Mouse (Mus musculus) midbrain, embryonic 13.5 days (tissue): ENCODE measurements around the gene Urb1. TPM values are rescaled to one million over a fixed set of nuclear protein-coding genes. Genes with fewer than 3 reads are reported as not detected.

Experiments used
- ATAC-seq: fragments of 200-750 bp; cut with Nextera tagmentation; 2 replicates; pipeline ENCODE4 v1.8.0; 2017; ENCODE audit warnings: mild to moderate bottlenecking, moderate TSS enrichment, moderate library complexity
- H3K27ac ChIP-seq: fragments of 300-500 bp; sonication (generic); 2 replicates; pipeline ENCODE4 v1.5.1; 2015; ENCODE audit warnings: inconsistent platforms, mild to moderate bottlenecking, moderate library complexity
- H3K27me3 ChIP-seq: fragments of 300-500 bp; sonication (generic); 2 replicates; pipeline ENCODE4 v1.6.1; 2015; ENCODE audit warnings: mild to moderate bottlenecking, inconsistent platforms
- H3K36me3 ChIP-seq: fragments of 300-500 bp; sonication (generic); 2 replicates; pipeline ENCODE4 v1.6.1; 2015; ENCODE audit warnings: mild to moderate bottlenecking, inconsistent platforms
- H3K4me1 ChIP-seq: fragments of 300-500 bp; sonication (generic); replicated peaks from 2 replicates; pipeline ENCODE4 v1.6.1; 2015; ENCODE audit warnings: inconsistent platforms
- H3K4me2 ChIP-seq: fragments of 300-500 bp; sonication (generic); replicated peaks from 2 replicates; pipeline ENCODE4 v1.6.1; 2015; ENCODE audit warnings: moderate library complexity, mild to moderate bottlenecking, inconsistent platforms
- H3K4me3 ChIP-seq: fragments of 300-500 bp; sonication (generic); replicated peaks from 2 replicates; pipeline ENCODE4 v1.5.1; 2015; ENCODE audit warnings: mild to moderate bottlenecking, inconsistent platforms
- H3K9ac ChIP-seq: fragments of 300-500 bp; sonication (generic); replicated peaks from 2 replicates; pipeline ENCODE4 v1.6.1; 2015; ENCODE audit warnings: mild to moderate bottlenecking, inconsistent platforms
- H3K9me3 ChIP-seq: fragments of 300-500 bp; sonication (generic); 2 replicates; pipeline ENCODE4 v1.6.1; 2016; ENCODE audit warnings: mild to moderate bottlenecking, inconsistent platforms
- WGBS: fragments of 180-500 bp; shearing (Covaris S2); methylation state at CpG from one replicate; pipeline ENCODE4 v1.1.7; 2015; 5-methylcytosine and 5-hydroxymethylcytosine counted together
- polyA plus RNA-seq: library from polyadenylated mRNA; unstranded; fragments of >200 nt; fragmentation: Nextera tagmentation; extraction: Ambion mirVana; gene quantifications from 2 replicates; pipeline ENCODE4 v1.2.1, GENCODE M21; 2015

Urb1 gene
- polyA plus RNA-seq, 1 experiment from 2014 or later = 8.7 TPM

- no peak overlapping the region for H3K27ac ChIP-seq
- no peak overlapping the region for H3K9ac ChIP-seq
- no peaks in the 10 kb centered on the region for H3K4me1 ChIP-seq
- 87% methylated on average over 3 of the region's 3 CpGs for WGBS
- H3K27me3 ChIP-seq = no peaks in the 10 kb centered on the region
- H3K9me3 ChIP-seq = no peaks in the 10 kb centered on the region
- no peak for ATAC-seq
- H3K4me2 ChIP-seq = no peak overlapping the region
- no peak overlapping the region for H3K4me3 ChIP-seq
- H3K36me3 ChIP-seq = peaks cover 93% of the 10 kb centered on the region
These were observed 17.7 kb downstream of the Urb1 start for GRCm38 (mm10) chr16:90792500-90792899.

- Histone ChIP-seq H3K4me1 (no peaks in the 10 kb centered on the region), H3K4me3 (no peak overlapping the region), H3K4me2 (no peak overlapping the region), H3K36me3 (peaks cover 93% of the 10 kb centered on the region), H3K27me3 (no peaks in the 10 kb centered on the region), H3K9ac (no peak overlapping the region), H3K9me3 (no peaks in the 10 kb centered on the region), H3K27ac (no peak overlapping the region)
- ATAC-seq = no peak
- WGBS = 98% methylated on average over 5 of the region's 5 CpGs
These were observed 18.1 kb downstream of the Urb1 start for GRCm38 (mm10) chr16:90792066-90792465.

GRCm38 (mm10) chr16:90790946-90791345, 19.3 kb downstream of the Urb1 start:
- Histone ChIP-seq H3K4me1 (no peaks in the 10 kb centered on the region), H3K36me3 (peaks cover 96% of the 10 kb centered on the region), H3K4me2 (no peak overlapping the region), H3K9ac (no peak overlapping the region), H3K9me3 (no peaks in the 10 kb centered on the region), H3K4me3 (no peak overlapping the region), H3K27me3 (no peaks in the 10 kb centered on the region), H3K27ac (no peak overlapping the region)
- no peak for ATAC-seq
- 89% methylated on average over 6 of the region's 6 CpGs for WGBS

- no peaks in the 10 kb centered on the region for H3K4me1 ChIP-seq
- H3K4me3 ChIP-seq = no peak overlapping the region
- peaks cover 98% of the 10 kb centered on the region for H3K36me3 ChIP-seq
- no peak overlapping the region for H3K9ac ChIP-seq
- no peak for ATAC-seq
- H3K27ac ChIP-seq = no peak overlapping the region
- 94% methylated on average over 6 of the region's 6 CpGs for WGBS
- H3K4me2 ChIP-seq = no peak overlapping the region
- no peaks in the 10 kb centered on the region for H3K27me3 ChIP-seq
- no peaks in the 10 kb centered on the region for H3K9me3 ChIP-seq
These were observed 21.6 kb downstream of the Urb1 start for GRCm38 (mm10) chr16:90788580-90788979.

- Histone ChIP-seq H3K9ac (no peak overlapping the region), H3K36me3 (peaks cover 94% of the 10 kb centered on the region), H3K27ac (no peak overlapping the region), H3K9me3 (no peaks in the 10 kb centered on the region), H3K4me3 (no peak overlapping the region), H3K4me1 (no peaks in the 10 kb centered on the region), H3K4me2 (no peak overlapping the region), H3K27me3 (no peaks in the 10 kb centered on the region)
- WGBS = 92% methylated on average over 4 of the region's 4 CpGs
- ATAC-seq = no peak
These were observed 25.0 kb downstream of the Urb1 start for GRCm38 (mm10) chr16:90785257-90785656.

GRCm38 (mm10) chr16:90783302-90783701, 26.9 kb downstream of the Urb1 start:
- H3K4me3 ChIP-seq = no peak overlapping the region
- no peak for ATAC-seq
- H3K36me3 ChIP-seq = peaks cover 94% of the 10 kb centered on the region
- no peak overlapping the region for H3K27ac ChIP-seq
- H3K4me1 ChIP-seq = no peaks in the 10 kb centered on the region
- no peaks in the 10 kb centered on the region for H3K9me3 ChIP-seq
- H3K27me3 ChIP-seq = no peaks in the 10 kb centered on the region
- no peak overlapping the region for H3K9ac ChIP-seq
- 92% methylated on average over 11 of the region's 11 CpGs for WGBS
- H3K4me2 ChIP-seq = no peak overlapping the region

GRCm38 (mm10) chr16:90779783-90780182, 30.4 kb downstream of the Urb1 start:
- ATAC-seq = peak; percentile 83
- peaks cover 96% of the 10 kb centered on the region for H3K36me3 ChIP-seq
- 84% methylated on average over 11 of the region's 11 CpGs for WGBS

GRCm38 (mm10) chr16:90775946-90776520, 34.2 kb downstream of the Urb1 start:
- no peak overlapping the region for H3K4me2 ChIP-seq
- no peak overlapping the region for H3K4me3 ChIP-seq
- H3K4me1 ChIP-seq = no peaks in the 10 kb centered on the region
- no peak for ATAC-seq
- H3K9ac ChIP-seq = no peak overlapping the region
- 87% methylated on average over 10 of the region's 10 CpGs for WGBS
- H3K27me3 ChIP-seq = no peaks in the 10 kb centered on the region
- no peak overlapping the region for H3K27ac ChIP-seq
- H3K9me3 ChIP-seq = no peaks in the 10 kb centered on the region
- H3K36me3 ChIP-seq = peaks cover 100% of the 10 kb centered on the region

More at GRCm38 (mm10) chr16:90779783-90780182, 30.4 kb downstream of the Urb1 start:
- Histone ChIP-seq H3K9me3 (no peaks in the 10 kb centered on the region), H3K27me3 (no peaks in the 10 kb centered on the region), H3K4me2 (no peak overlapping the region), H3K27ac (no peak overlapping the region), H3K4me1 (no peaks in the 10 kb centered on the region), H3K9ac (no peak overlapping the region), H3K4me3 (no peak overlapping the region)

GRCm38 (mm10) chr16:90774646-90775045, 35.6 kb downstream of the Urb1 start:
- 89% methylated on average over 6 of the region's 6 CpGs for WGBS

GRCm38 (mm10) chr16:90774216-90774615, 36.0 kb downstream of the Urb1 start:
- 95% methylated on average over 12 of the region's 12 CpGs for WGBS
- H3K36me3 ChIP-seq = peaks cover 98% of the 10 kb centered on the region
- no peak for ATAC-seq
- no peak overlapping the region for H3K27ac ChIP-seq
- no peaks in the 10 kb centered on the region for H3K27me3 ChIP-seq
- no peaks in the 10 kb centered on the region for H3K9me3 ChIP-seq
- no peak overlapping the region for H3K9ac ChIP-seq
- no peak overlapping the region for H3K4me2 ChIP-seq
- H3K4me3 ChIP-seq = no peak overlapping the region
- H3K4me1 ChIP-seq = no peaks in the 10 kb centered on the region

More at GRCm38 (mm10) chr16:90774646-90775045, 35.6 kb downstream of the Urb1 start:
- Histone ChIP-seq H3K4me2 (no peak overlapping the region), H3K27ac (no peak overlapping the region), H3K27me3 (no peaks in the 10 kb centered on the region), H3K9me3 (no peaks in the 10 kb centered on the region), H3K36me3 (peaks cover 98% of the 10 kb centered on the region), H3K4me1 (no peaks in the 10 kb centered on the region), H3K9ac (no peak overlapping the region), H3K4me3 (no peak overlapping the region)
- no peak for ATAC-seq

GRCm38 (mm10) chr16:90766919-90767454, 43.2 kb downstream of the Urb1 start:
- Histone ChIP-seq H3K9ac (no peak overlapping the region), H3K9me3 (no peaks in the 10 kb centered on the region), H3K36me3 (peaks cover 88% of the 10 kb centered on the region), H3K4me1 (no peaks in the 10 kb centered on the region), H3K4me3 (no peak overlapping the region), H3K27ac (no peak overlapping the region), H3K27me3 (no peaks in the 10 kb centered on the region), H3K4me2 (no peak overlapping the region)
- 94% methylated on average over 15 of the region's 15 CpGs for WGBS
- no peak for ATAC-seq

GRCm38 (mm10) chr16:90765195-90765877, 44.9 kb downstream of the Urb1 start:
- 95% methylated on average over 9 of the region's 9 CpGs for WGBS
- Histone ChIP-seq H3K4me2 (no peak overlapping the region), H3K4me1 (no peaks in the 10 kb centered on the region), H3K4me3 (no peak overlapping the region), H3K9ac (no peak overlapping the region), H3K27me3 (no peaks in the 10 kb centered on the region), H3K36me3 (peaks cover 89% of the 10 kb centered on the region), H3K27ac (no peak overlapping the region), H3K9me3 (no peaks in the 10 kb centered on the region)
- ATAC-seq = no peak
